Mouse (Mus musculus): ENCODE measurements around the gene Lrch1.

Gene Lrch1

DNA sequence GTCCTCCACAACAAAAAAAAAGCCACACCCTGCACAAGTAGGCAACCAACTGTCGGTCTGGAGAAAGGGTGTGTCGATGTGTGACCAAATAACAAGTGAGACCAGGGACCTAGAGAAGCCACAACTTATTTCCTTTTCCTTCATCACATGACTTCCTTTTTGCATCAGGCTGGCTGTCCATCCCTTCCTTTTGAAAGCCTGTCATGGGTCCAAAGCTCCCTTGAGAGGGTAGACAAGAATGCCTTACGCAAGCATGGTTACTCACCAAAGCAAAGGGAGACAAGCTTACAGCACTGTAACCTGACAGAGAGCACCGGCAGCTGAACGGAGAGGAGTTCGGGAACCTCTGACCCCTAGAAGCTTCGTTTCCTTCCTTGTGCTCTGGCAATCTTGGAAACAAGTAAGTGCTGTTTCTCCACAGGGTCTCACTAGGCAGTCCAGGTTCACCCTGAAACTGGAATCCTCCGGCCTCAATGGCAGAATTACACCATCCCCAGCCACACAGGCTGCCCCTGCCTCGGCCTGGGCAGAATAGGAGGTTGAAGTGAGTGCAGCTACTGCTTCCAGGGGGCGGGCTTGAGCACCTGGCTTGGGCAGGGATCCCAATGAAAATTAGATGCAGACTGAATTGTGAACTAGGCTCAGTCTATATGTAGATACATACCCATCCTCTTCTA lies 150.2 kb downstream of the Lrch1 start:
- no peak for DNase-seq

DNA sequence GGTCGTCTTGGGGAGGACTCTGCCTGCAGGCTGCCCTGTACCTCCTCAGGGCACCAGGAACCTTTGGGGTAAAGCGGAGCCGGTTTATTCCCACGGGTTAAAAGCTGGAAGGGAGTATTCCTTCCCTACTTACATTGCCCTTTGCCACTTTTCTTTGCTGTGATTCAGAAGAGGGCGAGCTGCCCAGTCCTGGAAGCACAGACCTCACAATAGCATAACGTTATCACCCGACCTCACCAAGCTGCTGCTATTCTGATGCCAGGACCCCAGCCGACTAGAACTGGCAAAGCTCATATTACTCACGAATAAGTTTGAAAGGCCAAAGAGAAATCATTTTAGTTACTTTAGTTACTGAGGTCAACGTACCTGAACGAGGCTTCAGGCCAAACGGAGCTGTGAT lies 152.7 kb downstream of the Lrch1 start:
- DNase-seq: no peak

DNA sequence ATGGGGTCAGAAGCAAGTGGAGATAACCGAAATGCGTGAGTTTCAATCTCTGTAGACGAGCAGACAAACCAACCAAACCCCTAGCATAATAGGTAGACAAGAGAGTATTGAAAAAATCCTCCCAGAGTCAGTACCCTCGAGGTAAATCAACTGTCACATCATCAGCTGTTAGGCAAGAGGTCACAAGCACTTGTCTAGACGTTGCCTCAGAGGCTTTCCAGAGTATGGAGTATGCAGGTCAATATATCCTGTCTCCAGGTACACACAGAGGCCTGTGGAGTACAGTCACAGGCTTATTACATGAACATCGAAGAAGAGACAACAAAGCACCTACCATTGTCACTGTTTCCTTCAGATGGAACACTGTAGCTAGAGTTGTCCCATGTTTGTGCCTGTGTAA lies 154.9 kb downstream of the Lrch1 start:
- DNase-seq: no peak

DNA sequence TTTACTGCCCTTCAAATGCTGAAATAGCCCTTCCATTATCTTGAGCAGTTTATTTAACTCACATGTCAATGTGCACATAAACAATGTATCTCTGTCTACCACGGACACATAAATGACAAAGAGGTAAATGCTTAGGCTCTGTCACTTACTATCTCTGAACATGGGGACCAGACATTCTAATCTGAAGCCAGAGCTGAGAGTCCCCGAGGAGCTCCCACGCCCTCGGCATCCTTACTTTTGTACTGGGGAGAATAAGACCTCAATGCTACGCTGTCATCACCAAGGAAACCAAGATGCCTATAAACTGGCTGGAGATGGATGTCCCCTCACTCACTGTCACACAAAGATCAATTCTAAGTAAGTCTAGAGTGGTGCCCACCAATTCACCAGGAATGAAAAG lies 157.1 kb downstream of the Lrch1 start:
- no peak for DNase-seq

DNA sequence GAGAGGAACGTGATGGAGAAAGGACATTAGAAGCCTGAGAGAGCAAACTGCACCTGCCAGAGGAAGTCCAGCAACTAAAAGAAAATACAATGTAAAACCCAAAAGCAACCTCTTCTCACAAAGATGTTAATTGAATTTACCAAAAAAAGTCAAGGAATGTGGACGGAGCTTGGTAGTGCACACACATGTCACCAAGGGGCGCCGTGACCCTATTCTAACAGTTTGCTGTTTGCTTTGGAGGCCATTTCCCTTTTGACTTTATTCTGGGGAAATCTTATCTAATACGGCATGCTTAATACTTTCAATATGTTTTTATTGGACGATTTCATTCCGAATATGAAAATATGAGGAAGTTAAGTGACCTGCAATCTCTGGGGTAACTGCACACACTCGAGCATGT lies 158.9 kb downstream of the Lrch1 start:
- DNase-seq: no peak

DNA sequence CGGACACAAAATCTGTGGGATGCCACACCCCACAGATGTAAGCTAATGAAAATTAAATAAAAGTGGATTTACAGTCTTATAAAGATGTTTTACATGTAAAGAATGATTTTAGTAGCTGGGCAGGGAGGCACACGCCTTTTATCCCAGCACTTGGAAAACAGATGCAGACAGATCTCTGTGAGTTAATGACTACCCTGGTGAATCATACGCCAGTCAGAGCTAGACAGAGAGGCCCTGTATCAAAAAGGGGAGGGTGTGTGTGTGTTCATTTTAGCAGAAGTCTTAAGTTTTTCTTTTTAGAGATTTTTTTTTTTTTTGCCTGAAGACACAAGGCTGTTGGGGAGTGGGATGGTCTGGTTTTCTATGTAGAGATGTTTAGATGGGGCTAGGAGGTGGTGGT lies 160.0 kb downstream of the Lrch1 start:
- DNase-seq: no peak

DNA sequence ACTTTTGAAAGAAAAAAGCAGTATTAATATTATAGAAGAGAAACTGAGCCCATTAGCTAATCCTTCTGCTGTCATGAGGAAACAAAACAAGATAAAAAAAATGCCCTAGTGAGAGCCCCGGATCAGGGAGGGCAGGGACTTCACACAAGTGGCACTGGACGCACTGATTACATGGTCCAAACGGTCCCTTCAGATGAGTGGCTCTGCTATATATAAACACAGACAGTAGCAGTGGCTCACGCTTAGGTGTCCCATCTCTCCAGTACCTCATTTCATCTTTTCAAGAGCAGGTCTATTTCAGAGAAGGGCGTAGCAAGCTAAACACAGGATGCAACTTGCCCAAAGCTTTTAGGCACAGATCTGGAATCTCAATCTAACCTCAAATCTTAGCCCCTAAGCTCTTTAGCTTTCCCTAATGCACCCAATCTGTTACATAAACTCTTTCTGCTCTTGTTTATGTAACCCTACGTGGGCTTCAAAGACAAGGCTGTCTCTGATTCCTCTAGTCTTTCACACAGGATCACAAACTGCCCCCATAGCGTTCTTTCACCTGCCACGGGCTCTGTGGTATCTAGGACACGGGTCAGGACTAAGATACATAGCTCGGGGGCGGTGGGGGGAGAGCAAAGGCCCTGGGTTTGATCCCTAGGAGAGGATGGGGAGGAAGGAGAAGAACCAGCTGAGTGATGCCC lies 163.3 kb downstream of the Lrch1 start:
- DNase-seq: no peak

DNA sequence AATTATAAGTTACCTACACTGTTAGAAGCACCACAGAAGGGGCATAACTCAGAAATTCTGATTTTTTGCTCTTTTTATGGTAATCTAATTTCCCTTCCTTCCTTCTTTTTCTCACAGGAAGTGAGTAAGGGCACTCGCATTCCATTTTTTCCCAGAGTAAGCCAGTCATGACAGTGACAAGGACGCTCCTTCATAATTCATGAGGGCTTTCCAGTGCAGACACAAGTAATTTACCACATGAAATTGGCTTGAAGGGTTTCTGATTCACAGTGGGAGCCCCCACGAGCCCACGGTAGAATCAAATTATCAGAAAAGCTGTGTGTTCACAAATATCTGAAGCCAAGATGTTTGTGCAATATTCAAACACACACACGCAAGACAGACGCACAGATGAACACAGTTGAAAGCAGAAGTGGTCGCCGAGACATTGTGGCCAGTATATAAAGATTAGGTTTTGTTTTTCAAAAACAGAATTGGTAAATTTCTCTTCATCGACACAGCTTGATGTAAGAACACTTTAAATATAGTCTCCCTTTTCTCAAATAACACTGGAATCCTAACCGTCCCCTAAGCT lies 173.5 kb downstream of the Lrch1 start:
- no peak for DNase-seq

DNA sequence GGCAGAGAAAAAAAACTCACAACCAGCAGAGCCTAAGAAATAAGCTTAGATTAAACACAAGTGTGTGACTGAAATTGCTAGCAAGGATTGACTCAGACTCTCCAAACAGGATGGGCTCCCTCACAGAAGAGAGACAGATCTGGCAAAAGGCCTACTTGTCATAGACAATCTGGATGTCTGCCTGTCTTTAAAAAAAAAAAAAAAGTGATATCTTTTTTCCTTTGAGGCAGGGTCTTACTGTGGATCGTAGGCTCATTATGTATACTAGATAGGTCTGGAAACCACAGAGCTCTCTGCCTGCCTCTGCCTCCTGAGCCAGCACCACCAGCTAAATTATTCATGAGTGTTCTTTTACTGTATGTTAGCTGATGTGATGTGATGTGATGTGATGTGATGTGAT lies 179.8 kb downstream of the Lrch1 start:
- no peak for DNase-seq

DNA sequence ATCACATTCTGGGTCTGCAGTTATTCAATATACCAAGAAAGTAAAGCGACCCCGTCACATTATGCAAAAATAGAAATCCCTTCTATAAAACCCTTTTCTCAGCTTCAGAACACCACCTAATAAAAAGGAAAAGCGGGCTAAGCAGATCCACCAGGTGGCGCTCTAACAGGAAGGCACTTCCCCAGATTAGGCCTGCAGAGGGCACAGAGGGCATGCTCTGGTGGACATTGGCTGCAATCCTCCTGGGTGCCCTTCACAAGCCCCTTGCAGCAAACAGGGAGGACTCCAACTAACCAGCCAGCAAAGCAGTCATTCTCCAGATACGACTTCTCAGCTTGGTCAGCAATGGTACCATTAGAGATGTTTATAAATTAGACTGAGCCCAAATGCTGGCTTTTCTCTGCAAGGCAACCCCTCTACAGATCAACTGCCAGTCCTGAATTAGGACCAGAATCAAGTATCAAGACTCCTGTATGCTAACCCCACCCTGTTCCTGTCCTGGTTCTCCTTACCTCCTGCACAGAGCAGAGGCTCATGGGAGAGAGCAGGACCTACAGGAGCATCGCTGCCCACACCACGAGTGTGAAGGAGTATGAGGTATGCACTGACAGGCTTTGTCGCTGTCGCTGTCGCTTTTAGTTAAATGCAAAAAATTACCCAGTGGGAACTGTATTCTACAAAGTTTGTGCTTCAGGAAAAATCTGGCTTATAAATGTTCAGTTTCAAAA lies 183.3 kb downstream of the Lrch1 start:
- DNase-seq: peak; percentile 76

DNA sequence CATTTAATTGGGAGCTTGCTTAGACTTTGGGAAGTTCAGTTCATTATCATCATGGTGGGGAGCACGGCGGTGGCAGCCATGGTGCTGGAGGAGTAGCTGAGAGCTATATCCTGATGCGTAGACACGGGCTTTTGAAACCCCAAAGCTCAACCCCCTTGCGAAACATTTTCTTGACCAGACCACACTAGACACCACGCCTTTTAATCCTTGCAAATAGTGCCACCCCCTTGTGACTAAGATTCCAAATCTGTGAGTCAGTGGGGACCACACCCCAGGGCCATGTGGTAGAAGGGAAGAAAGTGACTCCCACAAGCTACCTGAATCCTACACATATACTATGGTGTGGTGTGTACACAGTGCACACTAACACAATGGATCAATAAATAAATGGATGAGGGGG lies 210.8 kb downstream of the Lrch1 start:
- DNase-seq: no peak

DNA sequence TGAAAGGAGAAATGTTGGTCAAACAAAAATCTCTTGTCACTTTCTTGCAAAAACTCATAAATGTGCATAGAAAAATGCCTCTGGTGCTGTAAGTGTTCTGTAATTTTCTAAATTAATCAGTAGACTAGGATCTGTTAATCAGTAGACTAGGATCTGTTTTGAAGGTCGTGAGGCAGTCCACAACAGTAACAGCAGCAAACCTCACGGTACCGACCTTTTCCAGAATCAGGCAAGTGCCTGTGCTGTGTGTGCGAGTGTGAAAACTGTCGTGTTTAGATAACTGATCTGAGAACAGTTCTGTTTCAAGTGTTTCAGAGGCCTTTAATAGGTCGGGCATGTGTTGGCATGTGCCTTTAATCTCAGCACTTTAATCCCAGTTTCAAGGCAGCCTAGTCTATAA lies 212.2 kb downstream of the Lrch1 start:
- no peak for DNase-seq

DNA sequence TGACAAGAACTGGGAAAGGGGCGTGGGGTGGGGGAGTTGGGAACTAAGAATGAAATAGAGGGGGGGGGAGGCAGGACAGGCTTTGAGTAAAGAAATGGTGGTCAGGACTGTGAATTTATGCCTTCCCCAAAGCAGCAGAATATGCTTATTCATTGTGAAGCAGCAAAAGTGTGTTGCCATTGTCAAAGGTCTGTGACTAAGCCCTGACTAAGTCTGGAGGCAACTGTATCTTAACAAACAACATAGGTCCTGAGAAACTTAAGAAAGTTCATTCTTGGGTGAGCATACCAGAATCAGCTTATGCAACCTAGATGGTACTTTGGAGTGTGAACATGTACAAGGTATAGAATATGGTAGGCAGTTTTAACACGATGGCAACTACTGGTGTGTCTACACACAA lies 214.3 kb downstream of the Lrch1 start:
- DNase-seq: no peak

DNA sequence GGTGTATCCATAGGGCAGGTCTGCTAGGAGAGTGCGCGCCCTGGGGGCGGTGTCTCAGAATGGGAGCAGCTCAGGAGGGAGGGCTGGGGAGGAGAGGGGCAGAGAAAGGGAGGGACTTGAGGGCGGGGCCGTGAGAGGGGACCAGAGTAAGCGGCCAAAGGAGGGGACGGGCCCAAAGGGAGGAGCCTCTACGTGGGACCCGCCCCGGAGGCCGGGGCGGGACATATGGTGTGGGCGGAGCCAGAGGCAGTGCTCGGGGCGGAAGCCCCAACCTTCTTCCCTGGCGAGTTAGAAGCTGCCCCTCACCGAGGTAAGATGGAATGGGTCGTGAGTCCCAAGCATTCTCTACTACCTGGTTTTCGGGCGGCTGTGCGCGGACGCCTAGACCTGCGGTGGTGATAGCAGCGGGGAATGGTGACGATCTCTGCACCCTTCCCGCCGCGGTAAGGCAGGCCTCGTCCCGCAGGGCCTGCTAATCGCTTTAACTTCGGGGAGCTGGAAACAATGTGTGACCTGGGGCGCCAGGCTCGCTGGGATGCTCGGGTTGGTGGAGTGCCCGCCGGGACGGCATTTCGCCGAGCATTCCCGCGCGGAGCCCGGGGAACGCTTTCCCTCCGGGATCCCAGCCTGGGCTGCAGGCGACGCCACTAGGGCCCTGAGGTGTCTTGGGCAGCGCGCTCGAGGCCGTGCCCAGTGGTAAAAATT lies 215.4 kb downstream of the Lrch1 start, which contains the start of gene Esd:
TSS of gene Esd (plus strand) at position 219 of the 705 bp plus-strand sequence.
- peak; percentile 98 for DNase-seq

DNA sequence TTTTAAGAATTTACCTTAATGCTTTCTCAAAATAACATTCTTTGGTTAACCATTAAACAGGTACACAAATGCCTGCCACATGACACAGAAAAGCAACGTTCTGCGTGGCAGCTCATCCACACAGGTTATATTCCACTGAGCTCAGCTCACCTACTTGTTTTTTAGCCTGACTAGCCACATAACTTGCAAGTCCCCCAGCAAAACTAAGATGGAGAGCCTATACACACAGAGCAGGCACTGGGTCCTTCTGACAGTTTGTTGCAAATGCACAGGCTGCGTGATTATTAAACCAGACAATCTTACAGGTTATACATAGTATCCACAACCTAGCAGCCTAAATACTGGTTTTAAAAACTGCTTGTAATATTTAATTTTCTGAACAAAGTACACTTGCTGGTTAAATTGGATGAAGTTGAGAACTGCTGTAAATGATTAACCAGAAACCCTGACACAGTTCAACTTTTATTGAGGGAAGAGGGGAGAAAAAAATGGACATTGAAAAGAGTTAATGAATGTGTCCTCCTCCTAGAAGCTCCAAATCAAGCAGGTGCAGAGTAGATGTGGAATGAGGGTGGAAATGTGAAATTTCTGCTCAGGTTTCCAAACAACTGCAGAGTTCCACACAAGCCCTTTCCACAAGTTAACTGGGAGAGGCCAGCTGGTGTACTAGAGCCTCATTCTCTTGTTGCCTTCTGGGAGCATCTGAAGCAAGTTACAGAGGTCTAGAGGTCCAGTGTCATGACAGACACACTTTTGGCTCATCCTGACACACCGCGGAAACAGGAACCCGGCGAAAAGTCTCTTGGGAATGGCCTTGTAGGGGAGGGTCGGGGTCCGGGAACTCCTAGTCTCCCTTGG lies 216.2 kb downstream of the Lrch1 start:
- no peak for DNase-seq

DNA sequence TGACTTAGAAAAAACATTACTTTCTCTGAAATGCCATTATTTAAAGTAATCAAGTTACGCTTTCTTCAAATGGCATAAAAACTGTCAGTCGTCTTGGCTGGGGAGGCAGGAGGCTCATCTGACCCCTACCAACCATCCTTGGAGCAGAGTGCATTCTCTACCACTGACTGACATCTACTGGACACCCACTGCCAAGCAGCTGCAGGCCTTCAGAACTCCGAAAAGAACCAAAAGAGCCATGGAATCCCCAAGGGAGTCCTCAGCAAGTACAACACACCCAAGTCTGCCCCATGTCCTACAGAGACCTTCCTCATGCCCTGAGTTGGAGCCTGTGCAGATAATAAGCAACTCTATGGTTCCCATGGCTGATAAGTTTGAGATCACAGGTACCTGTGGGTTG lies 224.1 kb downstream of the Lrch1 start:
- no peak for DNase-seq

DNA sequence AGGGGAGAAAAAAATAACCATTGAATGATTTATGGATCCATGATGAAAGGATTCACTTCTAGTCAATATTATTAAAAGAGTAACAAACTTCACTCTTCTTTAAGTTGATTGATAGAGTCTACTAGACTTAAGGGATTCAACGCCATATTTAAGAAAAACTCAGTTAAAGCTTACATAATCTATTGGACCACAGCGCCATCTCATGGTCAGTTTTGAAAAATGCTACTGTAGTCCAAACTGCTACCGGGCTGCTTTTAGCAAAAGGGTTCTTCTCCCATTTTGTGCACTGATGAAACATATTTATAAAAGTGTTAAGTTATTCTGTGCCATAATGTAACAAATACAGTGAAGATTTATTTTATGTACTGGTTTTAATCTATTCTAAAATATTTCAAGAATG lies 238.6 kb downstream of the Lrch1 start:
- peak; percentile 21 for DNase-seq
